Mouse (Mus musculus) CH12.LX (cell line): ENCODE results near the gene Cys1. TPM values are rescaled to one million over a fixed set of nuclear protein-coding genes. Genes with fewer than 3 reads are reported as not detected.

Experiments
- DNase-seq: peaks from one replicate; pipeline ENCODE4 v3.0.0-alpha.2; 2013; ENCODE audit errors: extremely low read depth
- H3K27ac ChIP-seq: 2 replicates; pipeline ENCODE4 v1.5.1; 2012; ENCODE audit warnings: low read depth, mild to moderate bottlenecking, control low read depth, moderate library complexity; ENCODE audit not compliant: insufficient read depth
- H3K27me3 ChIP-seq: replicated peaks from 2 replicates; pipeline ENCODE3; 2012; ENCODE audit warnings: inconsistent platforms
- H3K36me3 ChIP-seq, 2 experiments: replicated peaks in 1 of 2; 2 replicates each; pipeline versions ENCODE3 to v1.6.1; 2012; ENCODE audit warnings: inconsistent platforms in 1 of 2, low read length in 1 of 2, mild to moderate bottlenecking in 1 of 2, mixed read lengths in 1 of 2, moderate library complexity in 1 of 2; ENCODE audit not compliant: control insufficient read depth in 1 of 2, insufficient read depth in 1 of 2
- H3K4me1 ChIP-seq, 2 experiments: 2 replicates each; pipeline ENCODE4 v1.6.1; 2012; ENCODE audit warnings: inconsistent platforms in 1 of 2, moderate library complexity in 1 of 2; ENCODE audit not compliant: insufficient read depth in 2 of 2, control insufficient read depth in 1 of 2
- H3K4me2 ChIP-seq: 2 replicates; pipeline ENCODE4 v1.6.1; 2012; ENCODE audit warnings: low read depth, mild to moderate bottlenecking, control low read depth; ENCODE audit not compliant: poor library complexity, insufficient read depth, severe bottlenecking
- H3K4me3 ChIP-seq, 3 experiments: fragments of 150-350 bp in 1 of 3; sonication (generic) in 1 of 3; replicated peaks in 1 of 3; 2 replicates each; pipeline versions ENCODE3 to v1.5.1; 2011 to 2012; ENCODE audit warnings: low read depth in 2 of 3, low read length in 2 of 3, mild to moderate bottlenecking in 2 of 3, moderate library complexity in 2 of 3, control low read depth in 1 of 3, improper control_type of control experiment in 1 of 3, inconsistent platforms in 1 of 3, mixed read lengths in 1 of 3; ENCODE audit not compliant: poor library complexity in 1 of 3
- H3K79me2 ChIP-seq: replicated peaks from 2 replicates; pipeline ENCODE4 v1.6.1; 2012; ENCODE audit warnings: mild to moderate bottlenecking, moderate library complexity; ENCODE audit not compliant: control insufficient read depth, poor library complexity, insufficient read depth, severe bottlenecking; ENCODE audit errors: extremely low read depth
- H3K9ac ChIP-seq: 2 replicates; pipeline ENCODE4 v1.6.1; 2012; ENCODE audit warnings: low read depth, mild to moderate bottlenecking, control low read depth, moderate library complexity; ENCODE audit not compliant: insufficient read depth
- H3K9me3 ChIP-seq: replicated peaks from 2 replicates; pipeline ENCODE3; 2012; ENCODE audit warnings: low read length, inconsistent platforms, mixed read lengths
- BHLHE40 ChIP-seq: IDR thresholded peaks from 2 replicates; pipeline ENCODE4 v1.6.1; 2011; ENCODE audit warnings: mild to moderate bottlenecking, low read depth, low read length, improper control_type of control experiment
- CHD1 ChIP-seq: IDR thresholded peaks from 2 replicates; pipeline ENCODE4 v1.6.1; 2012; ENCODE audit warnings: low read depth, low read length, improper control_type of control experiment, inconsistent platforms
- CTCF ChIP-seq, 2 experiments: IDR thresholded peaks in 1 of 2; conservative IDR thresholded peaks in 1 of 2; 2 replicates each; pipeline ENCODE4 v1.5.1; 2011 to 2012; ENCODE audit warnings: low read depth in 2 of 2, low read length in 2 of 2, improper control_type of control experiment in 1 of 2, inconsistent platforms in 1 of 2, mild to moderate bottlenecking in 1 of 2, moderate library complexity in 1 of 2
- ELF1 ChIP-seq: IDR thresholded peaks from 2 replicates; pipeline ENCODE4 v1.6.1; 2014; ENCODE audit warnings: low read depth, mild to moderate bottlenecking, inconsistent platforms, low read length, improper control_type of control experiment
- EP300 ChIP-seq: IDR thresholded peaks from 2 replicates; pipeline ENCODE4 v1.6.1; 2011; ENCODE audit warnings: low read length, improper control_type of control experiment
- GABPA ChIP-seq: IDR thresholded peaks from 2 replicates; pipeline ENCODE4 v1.6.1; 2012; ENCODE audit warnings: low read depth, low read length, improper control_type of control experiment, inconsistent platforms; ENCODE audit not compliant: insufficient replicate concordance
- HCFC1 ChIP-seq: IDR thresholded peaks from 2 replicates; pipeline ENCODE4 v1.6.1; 2012; ENCODE audit warnings: low read depth, mild to moderate bottlenecking, inconsistent platforms, low read length, improper control_type of control experiment
- IRF4 ChIP-seq: IDR thresholded peaks from 2 replicates; pipeline ENCODE4 v1.6.1; 2014; ENCODE audit warnings: low read depth, mild to moderate bottlenecking, inconsistent platforms, low read length, improper control_type of control experiment
- JUN ChIP-seq: IDR thresholded peaks from 2 replicates; pipeline ENCODE4 v1.6.1; 2011; ENCODE audit warnings: low read depth, mild to moderate bottlenecking, low read length, improper control_type of control experiment, moderate library complexity; ENCODE audit not compliant: insufficient read depth
- JUND ChIP-seq: conservative IDR thresholded peaks from 2 replicates; pipeline ENCODE4 v1.6.1; 2011; ENCODE audit warnings: low read depth, low read length, improper control_type of control experiment
- MAFK ChIP-seq: IDR thresholded peaks from 2 replicates; pipeline ENCODE4 v1.6.1; 2011; ENCODE audit warnings: low read length, improper control_type of control experiment; ENCODE audit not compliant: insufficient replicate concordance
- MAX ChIP-seq: IDR thresholded peaks from 2 replicates; pipeline ENCODE4 v1.6.1; 2011; ENCODE audit warnings: low read length, improper control_type of control experiment
- MEF2A ChIP-seq: IDR thresholded peaks from 2 replicates; pipeline ENCODE4 v1.6.1; 2014; ENCODE audit warnings: low read depth, mild to moderate bottlenecking, inconsistent platforms, low read length, improper control_type of control experiment, borderline replicate concordance
- MYC ChIP-seq: IDR thresholded peaks from 2 replicates; pipeline ENCODE4 v1.6.1; 2011; ENCODE audit warnings: low read depth, mild to moderate bottlenecking, improper control_type of control experiment, low read length
- NELFE ChIP-seq: IDR thresholded peaks from 2 replicates; pipeline ENCODE4 v1.6.1; 2011; ENCODE audit warnings: low read depth, low read length, improper control_type of control experiment
- NRF1 ChIP-seq: IDR thresholded peaks from 2 replicates; pipeline ENCODE4 v1.6.1; 2014; ENCODE audit warnings: low read depth, mild to moderate bottlenecking, inconsistent platforms, low read length, improper control_type of control experiment, moderate library complexity
- POLR2A ChIP-seq: IDR thresholded peaks from 2 replicates; pipeline ENCODE4 v1.6.1; 2011; ENCODE audit warnings: low read depth, mild to moderate bottlenecking, improper control_type of control experiment, low read length
- POLR2AphosphoS2 ChIP-seq: IDR thresholded peaks from 2 replicates; pipeline ENCODE4 v1.6.1; 2011; ENCODE audit warnings: low read depth, low read length, improper control_type of control experiment
- RAD21 ChIP-seq: IDR thresholded peaks from 2 replicates; pipeline ENCODE4 v1.6.1; 2011; ENCODE audit warnings: low read depth, mild to moderate bottlenecking, low read length, improper control_type of control experiment, moderate library complexity
- RCOR1 ChIP-seq: conservative IDR thresholded peaks from 2 replicates; pipeline ENCODE4 v1.6.1; 2012; ENCODE audit warnings: low read depth, mild to moderate bottlenecking, inconsistent platforms, low read length, improper control_type of control experiment
- SIN3A ChIP-seq: IDR thresholded peaks from 2 replicates; pipeline ENCODE4 v1.6.1; 2012; ENCODE audit warnings: low read length, improper control_type of control experiment, inconsistent platforms
- SMC3 ChIP-seq: IDR thresholded peaks from 2 replicates; pipeline ENCODE4 v1.6.1; 2011; ENCODE audit warnings: low read depth, low read length, improper control_type of control experiment
- TCF12 ChIP-seq: IDR thresholded peaks from 2 replicates; pipeline ENCODE4 v1.6.1; 2014; ENCODE audit warnings: low read depth, mild to moderate bottlenecking, inconsistent platforms, low read length, improper control_type of control experiment
- USF2 ChIP-seq: conservative IDR thresholded peaks from 2 replicates; pipeline ENCODE4 v1.6.1; 2011; ENCODE audit warnings: low read depth, low read length, improper control_type of control experiment
- ZKSCAN1 ChIP-seq: IDR thresholded peaks from 2 replicates; pipeline ENCODE4 v1.6.1; 2012; ENCODE audit warnings: low read depth, inconsistent platforms, low read length, improper control_type of control experiment, borderline replicate concordance
- ZNF384 ChIP-seq: IDR thresholded peaks from 2 replicates; pipeline ENCODE4 v1.6.1; 2012; ENCODE audit warnings: low read depth, low read length, improper control_type of control experiment, inconsistent platforms
- dilution Hi-C: fragments of 300-500 bp; cut with MboI; formaldehyde crosslinking; loops from 2 replicates; pipeline ENCODE4 v1.14.3; 2020; ENCODE audit warnings: low sequenced_read_pairs; ENCODE audit not compliant: extremely low pct_unique_long_range_greater_than_20kb, extremely low pct_ligation_motif_present
- in situ Hi-C: fragments of 300-500 bp; cut with MboI; formaldehyde crosslinking; loops from 3 replicates; pipeline ENCODE4 v1.14.3; 2019; ENCODE audit warnings: low sequenced_read_pairs, low pct_ligation_motif_present, low pct_unique_long_range_greater_than_20kb, mixed read lengths
- polyA plus RNA-seq: library from polyadenylated mRNA; unstranded; fragments of >175 nt; gene quantifications from 2 replicates; pipeline ENCODE4 v1.2.1, GENCODE M21; 2012; ENCODE audit warnings: low read depth; ENCODE audit not compliant: insufficient read length
- total RNA-seq, 2 experiments: library from RNA; depleted of rRNA; stranded (reverse); fragments of 300-350 nt in 1 of 2; fragments of >200 nt in 1 of 2; gene quantifications; 2 replicates each; pipeline ENCODE4 v1.2.3; 2012 to 2014

The Cys1 gene
- total and polyA plus RNA-seq, 3 experiments = not detected

GRCm38 (mm10) chr12:24626401-24626800 is 55.2 kb downstream of the Cys1 start:
- dilution Hi-C loops (no loop called here), in situ Hi-C loops (no loop called here)
- H3K36me3 ChIP-seq = peaks cover 0 to 6% of the 10 kb centered on the region in 2 experiments
- H3K79me2 ChIP-seq = no peaks in the 10 kb centered on the region
- H3K27ac ChIP-seq = no peak overlapping the region
- H3K4me3 ChIP-seq = no peak overlapping the region
- no peaks in the 10 kb centered on the region for H3K9me3 ChIP-seq
- no peak for DNase-seq
- H3K4me1 ChIP-seq = peaks cover 22 to 53% of the 10 kb centered on the region in 2 experiments
- TF ChIP-seq NRF1 (no peak), SMC3 (no peak), HCFC1 (no peak), MYC (no peak), ZNF384 (no peak), POLR2A (no peak), NELFE (no peak), SIN3A (no peak), BHLHE40 (no peak), ZKSCAN1 (no peak), MAX (no peak), IRF4 (no peak), MEF2A (no peak), JUND (no peak), RCOR1 (no peak), ELF1 (no peak), CHD1 (no peak)
- no peak overlapping the region for H3K9ac ChIP-seq
- H3K27me3 ChIP-seq = no peaks in the 10 kb centered on the region
- H3K4me2 ChIP-seq = no peak overlapping the region

GRCm38 (mm10) chr12:24623486-24624251 is 57.9 kb downstream of the Cys1 start:
- Histone ChIP-seq H3K4me3 (peak overlapping the region in 1 of 3 experiments; percentile 38), H3K79me2 (no peaks in the 10 kb centered on the region), H3K4me2 (no peak overlapping the region), H3K36me3 (peaks cover 0 to 6% of the 10 kb centered on the region in 2 experiments), H3K9me3 (no peaks in the 10 kb centered on the region), H3K27me3 (no peaks in the 10 kb centered on the region), H3K27ac (no peak overlapping the region), H3K4me1 (peaks cover 14 to 37% of the 10 kb centered on the region in 2 experiments), H3K9ac (no peak overlapping the region)
- DNase-seq = no peak
- in situ Hi-C loops (loop anchor here (25.0 kb wide), 1 partner anchor 339 kb away; the partner anchor contains the start of gene Kidins220), dilution Hi-C loops (no loop called here)
- no peak for TF ChIP-seq ZKSCAN1
- no peak for TF ChIP-seq EP300
- no peak for TF ChIP-seq HCFC1
- TF ChIP-seq BHLHE40 = no peak
- no peak for TF ChIP-seq USF2
- no peak for TF ChIP-seq CTCF (conservative IDR thresholded peaks at IDR 0.05 in 1 of 2, IDR thresholded peaks at IDR 0.05 in 1 of 2; ENCODE audit: low read depth in 2 of 2, low read length in 2 of 2)
- no peak for TF ChIP-seq POLR2AphosphoS2
- TF ChIP-seq TCF12 = no peak
- no peak for TF ChIP-seq MAX
- no peak for TF ChIP-seq JUND
- no peak for TF ChIP-seq JUN
- no peak for TF ChIP-seq RAD21
- TF ChIP-seq ELF1 = no peak
- TF ChIP-seq GABPA = no peak
- TF ChIP-seq MYC = no peak
- TF ChIP-seq MAFK = no peak
